Mouse (Mus musculus): ENCODE results near the gene Ptpn1. TPM values are rescaled to one million over a fixed set of nuclear protein-coding genes. Genes with fewer than 3 reads are reported as not detected.

Ptpn1 gene
- polyA plus RNA-seq, 2 experiments: 10.0 to 24.3 TPM

DNA sequence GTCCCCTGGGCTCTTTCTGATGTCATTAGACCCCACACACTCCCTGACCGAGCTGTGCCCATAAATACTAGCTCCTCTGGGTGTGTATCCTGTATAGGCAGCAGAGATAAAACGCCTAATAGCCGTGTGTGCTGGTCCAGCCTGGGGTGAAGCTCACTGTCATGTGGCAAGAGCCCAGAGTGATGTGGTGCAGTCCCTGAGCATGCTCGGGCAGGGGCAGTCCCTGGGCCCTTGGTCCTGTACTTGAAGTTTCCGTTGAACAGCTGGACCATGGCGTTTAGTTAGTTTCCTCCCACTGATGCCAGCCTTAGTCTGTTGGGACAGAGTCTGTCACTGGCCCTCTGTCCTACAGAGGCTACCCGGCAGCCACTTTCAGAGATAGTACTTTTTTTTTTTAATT, 23.1 kb downstream of the Ptpn1 start:
- no peak for TF ChIP-seq EP300 (IDR thresholded peaks at IDR 0.05; ENCODE audit: low read depth)
- TF ChIP-seq CTCF (IDR thresholded peaks at IDR 0.05; ENCODE audit: low read depth): no peak
- no peak for ATAC-seq (ENCODE audit: insufficient read depth)
- Histone ChIP-seq H3K4me3 (ENCODE audit: insufficient read depth in 1 of 2, low read depth in 2 of 2, low read length in 2 of 2) (no peak overlapping the region), H3K9me3 (ENCODE audit: control insufficient read depth, low read length) (no peaks in the 10 kb centered on the region), H3K27ac (no peak overlapping the region), H3K36me3 (replicated peaks; ENCODE audit: control insufficient read depth, insufficient read depth, low read depth) (no peaks in the 10 kb centered on the region), H3K27me3 (ENCODE audit: control insufficient read depth, insufficient read depth, low read length) (no peaks in the 10 kb centered on the region), H3K9ac (replicated peaks) (no peak overlapping the region), H3K4me1 (replicated peaks; ENCODE audit: control insufficient read depth in 2 of 2, insufficient read depth in 2 of 2, low read length in 1 of 2) (peaks cover 1 to 16% of the 10 kb centered on the region in 2 experiments; a peak in 3 of 4 replicates), H3K4me2 (ENCODE audit: low read depth) (no peak overlapping the region)
- no peak for DNase-seq (ENCODE audit: low read depth in 3 of 3, low spot score in 3 of 3)
- WGBS (ENCODE audit: insufficient replicate concordance): 53% methylated on average over 7 of the region's 7 CpGs

DNA sequence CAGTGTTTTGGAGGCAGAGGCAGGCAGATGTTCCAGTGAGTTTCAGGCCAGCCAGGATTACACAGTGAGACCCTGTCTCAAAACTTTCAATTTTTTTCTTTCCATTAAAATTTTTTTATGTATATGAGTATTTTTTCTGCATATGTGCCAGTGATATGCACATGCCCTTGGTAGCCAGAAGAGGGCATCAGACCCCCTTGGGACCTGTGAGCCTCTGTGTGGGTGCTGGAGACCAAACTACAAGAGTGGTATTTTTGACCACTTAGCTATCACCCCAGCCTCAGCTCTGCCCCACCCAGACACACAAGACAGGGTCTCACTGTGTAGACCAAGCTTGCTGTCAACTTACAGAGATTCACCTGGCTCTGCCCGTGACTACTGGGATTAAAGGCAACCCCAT, 25.7 kb downstream of the Ptpn1 start:
- DNase-seq (ENCODE audit: low read depth in 3 of 3, low spot score in 3 of 3) (no peak), ATAC-seq (ENCODE audit: insufficient read depth) (no peak)
- Histone ChIP-seq H3K4me2 (ENCODE audit: low read depth) (no peak overlapping the region), H3K9ac (replicated peaks) (no peak overlapping the region), H3K27ac (no peak overlapping the region), H3K4me3 (ENCODE audit: insufficient read depth in 1 of 2, low read depth in 2 of 2, low read length in 2 of 2) (no peak overlapping the region), H3K27me3 (ENCODE audit: control insufficient read depth, insufficient read depth, low read length) (no peaks in the 10 kb centered on the region), H3K36me3 (replicated peaks; ENCODE audit: control insufficient read depth, insufficient read depth, low read depth) (no peaks in the 10 kb centered on the region), H3K4me1 (replicated peaks; ENCODE audit: control insufficient read depth in 2 of 2, insufficient read depth in 2 of 2, low read length in 1 of 2) (peaks cover 6 to 24% of the 10 kb centered on the region in 2 experiments; a peak in 3 of 4 replicates), H3K9me3 (ENCODE audit: control insufficient read depth, low read length) (no peaks in the 10 kb centered on the region)
- 64% methylated on average over 1 of the region's 1 CpGs for WGBS (ENCODE audit: insufficient replicate concordance)
- TF ChIP-seq CTCF (IDR thresholded peaks at IDR 0.05; ENCODE audit: low read depth) (peak; percentile 51), EP300 (IDR thresholded peaks at IDR 0.05; ENCODE audit: low read depth) (no peak)

DNA sequence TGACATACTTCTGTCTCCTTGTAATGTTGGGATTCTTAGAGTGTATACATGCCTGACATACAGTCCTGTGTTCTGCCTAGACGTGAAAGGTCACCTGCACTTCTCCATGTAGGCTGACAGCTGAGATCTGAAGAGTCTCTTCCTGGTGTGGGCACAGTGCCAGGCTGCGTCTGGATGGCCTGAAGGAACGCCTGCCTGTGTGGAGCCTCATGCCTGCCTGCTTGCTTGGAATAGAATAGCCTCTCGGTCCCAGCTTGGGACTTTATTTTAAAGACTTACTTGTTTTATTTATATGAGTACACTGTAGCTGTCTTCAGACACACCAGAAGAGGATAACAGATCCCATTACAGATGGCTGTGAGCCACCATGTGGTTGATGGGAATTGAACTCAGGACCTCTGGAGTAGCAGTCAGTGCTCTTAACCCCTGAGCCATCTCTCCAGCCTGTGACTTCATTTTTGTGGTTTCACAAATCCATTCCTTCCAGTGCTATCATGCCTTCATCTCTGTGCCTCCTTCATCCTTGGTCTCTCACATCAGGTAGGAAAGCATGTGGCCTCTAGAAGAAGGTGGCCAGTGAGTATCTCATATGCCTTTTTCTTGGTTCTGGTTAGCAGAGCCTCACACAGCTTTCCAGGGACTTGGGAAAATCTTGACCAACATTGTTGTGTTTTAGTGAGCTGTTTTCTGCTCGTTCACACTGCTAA, 26.4 kb downstream of the Ptpn1 start:
- Histone ChIP-seq H3K9me3 (ENCODE audit: control insufficient read depth, low read length) (no peaks in the 10 kb centered on the region), H3K36me3 (replicated peaks; ENCODE audit: control insufficient read depth, insufficient read depth, low read depth) (no peaks in the 10 kb centered on the region), H3K27me3 (ENCODE audit: control insufficient read depth, insufficient read depth, low read length) (no peaks in the 10 kb centered on the region), H3K4me3 (ENCODE audit: insufficient read depth in 1 of 2, low read depth in 2 of 2, low read length in 2 of 2) (no peak overlapping the region), H3K27ac (no peak overlapping the region), H3K4me1 (replicated peaks; ENCODE audit: control insufficient read depth in 2 of 2, insufficient read depth in 2 of 2, low read length in 1 of 2) (peaks cover 6 to 24% of the 10 kb centered on the region in 2 experiments; a peak in 3 of 4 replicates), H3K9ac (replicated peaks) (no peak overlapping the region), H3K4me2 (ENCODE audit: low read depth) (peak overlapping the region; percentile 9; the same call in 1 of the 2 replicates)
- no peak for ATAC-seq (ENCODE audit: insufficient read depth)
- WGBS (ENCODE audit: insufficient replicate concordance): 55% methylated on average over 5 of the region's 5 CpGs
- TF ChIP-seq EP300 (IDR thresholded peaks at IDR 0.05; ENCODE audit: low read depth) (no peak), CTCF (IDR thresholded peaks at IDR 0.05; ENCODE audit: low read depth) (no peak)
- no peak for DNase-seq (ENCODE audit: low read depth in 3 of 3, low spot score in 3 of 3)

DNA sequence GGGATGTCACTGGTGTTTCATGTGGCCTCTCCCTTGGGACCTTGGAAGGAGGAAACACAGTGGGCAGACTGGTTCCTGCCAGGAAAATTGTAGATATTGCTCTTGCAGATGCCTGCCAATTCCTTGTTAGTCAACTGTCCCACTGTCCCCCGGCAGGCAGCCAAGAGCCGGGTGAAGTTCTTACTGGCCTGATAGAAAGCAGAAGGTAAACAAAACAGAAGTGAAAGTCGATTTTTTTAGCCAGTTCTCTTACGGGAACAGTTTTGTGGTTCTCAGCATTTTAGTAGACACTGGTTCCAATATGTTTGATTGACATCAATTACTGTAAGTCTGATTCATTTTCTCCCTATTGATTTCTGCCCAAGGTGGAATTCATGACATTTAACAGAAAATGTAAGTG, 27.0 kb downstream of the Ptpn1 start:
- Histone ChIP-seq H3K36me3 (replicated peaks; ENCODE audit: control insufficient read depth, insufficient read depth, low read depth) (no peaks in the 10 kb centered on the region), H3K9me3 (ENCODE audit: control insufficient read depth, low read length) (no peaks in the 10 kb centered on the region), H3K27me3 (ENCODE audit: control insufficient read depth, insufficient read depth, low read length) (no peaks in the 10 kb centered on the region), H3K4me3 (ENCODE audit: insufficient read depth in 1 of 2, low read depth in 2 of 2, low read length in 2 of 2) (no peak overlapping the region), H3K27ac (peak overlapping the region; percentile 28), H3K4me2 (ENCODE audit: low read depth) (peak overlapping the region; percentile 31; the same call in 1 of the 2 replicates), H3K9ac (replicated peaks) (no peak overlapping the region), H3K4me1 (replicated peaks; ENCODE audit: control insufficient read depth in 2 of 2, insufficient read depth in 2 of 2, low read length in 1 of 2) (peaks cover 6 to 24% of the 10 kb centered on the region in 2 experiments; a peak in 3 of 4 replicates)
- ATAC-seq (ENCODE audit: insufficient read depth) (no peak), DNase-seq (ENCODE audit: low read depth in 3 of 3, low spot score in 3 of 3) (no peak)
- WGBS (ENCODE audit: insufficient replicate concordance): 33% methylated on average over 4 of the region's 4 CpGs
- TF ChIP-seq CTCF (IDR thresholded peaks at IDR 0.05; ENCODE audit: low read depth): no peak
- no peak for TF ChIP-seq EP300 (IDR thresholded peaks at IDR 0.05; ENCODE audit: low read depth)

DNA sequence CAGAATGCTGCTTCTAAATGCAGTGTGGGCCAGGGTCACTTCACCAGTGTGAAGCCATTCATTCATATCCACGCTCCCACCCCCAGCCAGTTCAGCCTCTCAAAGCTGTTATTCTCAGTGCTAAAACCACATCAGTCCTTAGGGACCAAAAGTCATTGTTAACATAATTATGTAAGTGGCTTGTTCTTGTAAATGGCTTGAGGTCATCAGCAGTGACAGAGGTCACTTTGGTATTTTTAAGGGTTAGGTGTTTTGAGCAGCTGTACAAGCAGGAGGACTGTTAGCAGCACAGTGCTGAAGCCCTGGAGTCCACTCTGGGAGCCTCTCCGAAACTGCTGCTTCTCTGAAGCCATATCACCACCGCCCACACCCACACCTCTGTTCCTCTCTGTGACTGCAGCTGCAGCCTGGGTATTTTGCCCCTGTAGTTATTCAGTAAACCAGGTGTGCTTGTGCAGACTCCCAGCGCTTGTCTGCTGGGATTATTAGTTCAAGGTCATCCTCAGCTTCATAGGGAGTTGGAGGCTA, 27.6 kb downstream of the Ptpn1 start:
- 32% methylated on average over 4 of the region's 4 CpGs for WGBS (ENCODE audit: insufficient replicate concordance)
- no peaks in the 10 kb centered on the region for H3K36me3 ChIP-seq (replicated peaks; ENCODE audit: control insufficient read depth, insufficient read depth, low read depth)
- no peak for TF ChIP-seq EP300 (IDR thresholded peaks at IDR 0.05; ENCODE audit: low read depth)
- no peak for TF ChIP-seq CTCF (IDR thresholded peaks at IDR 0.05; ENCODE audit: low read depth)
- H3K4me1 ChIP-seq (replicated peaks; ENCODE audit: control insufficient read depth in 2 of 2, insufficient read depth in 2 of 2, low read length in 1 of 2): peaks cover 6 to 24% of the 10 kb centered on the region in 2 experiments; a peak in 3 of 4 replicates
- H3K9ac ChIP-seq (replicated peaks): no peak overlapping the region
- ATAC-seq (ENCODE audit: insufficient read depth): no peak
- H3K27me3 ChIP-seq (ENCODE audit: control insufficient read depth, insufficient read depth, low read length): no peaks in the 10 kb centered on the region
- no peak for DNase-seq (ENCODE audit: low read depth in 3 of 3, low spot score in 3 of 3)
- H3K4me3 ChIP-seq (ENCODE audit: insufficient read depth in 1 of 2, low read depth in 2 of 2, low read length in 2 of 2): no peak overlapping the region
- H3K9me3 ChIP-seq (ENCODE audit: control insufficient read depth, low read length): no peaks in the 10 kb centered on the region
- H3K4me2 ChIP-seq (ENCODE audit: low read depth): peak overlapping the region; percentile 31; the same call in 1 of the 2 replicates
- H3K27ac ChIP-seq: peak overlapping the region; percentile 28

Data from liver, embryonic 14.5 days (tissue).